Mouse (Mus musculus) heart, postnatal 0 days (tissue): Measurements from ENCODE around the gene Tubgcp6.

ENCODE experiments used
- CTCF ChIP-seq: IDR thresholded peaks from 2 replicates; pipeline ENCODE4 v1.5.1; 2016; ENCODE audit warnings: antibody characterized with exemption, control low read depth, low read depth
- EP300 ChIP-seq: IDR thresholded peaks from 2 replicates; pipeline ENCODE4 v1.6.1; 2016; ENCODE audit warnings: antibody characterized with exemption, low read depth

DNA sequence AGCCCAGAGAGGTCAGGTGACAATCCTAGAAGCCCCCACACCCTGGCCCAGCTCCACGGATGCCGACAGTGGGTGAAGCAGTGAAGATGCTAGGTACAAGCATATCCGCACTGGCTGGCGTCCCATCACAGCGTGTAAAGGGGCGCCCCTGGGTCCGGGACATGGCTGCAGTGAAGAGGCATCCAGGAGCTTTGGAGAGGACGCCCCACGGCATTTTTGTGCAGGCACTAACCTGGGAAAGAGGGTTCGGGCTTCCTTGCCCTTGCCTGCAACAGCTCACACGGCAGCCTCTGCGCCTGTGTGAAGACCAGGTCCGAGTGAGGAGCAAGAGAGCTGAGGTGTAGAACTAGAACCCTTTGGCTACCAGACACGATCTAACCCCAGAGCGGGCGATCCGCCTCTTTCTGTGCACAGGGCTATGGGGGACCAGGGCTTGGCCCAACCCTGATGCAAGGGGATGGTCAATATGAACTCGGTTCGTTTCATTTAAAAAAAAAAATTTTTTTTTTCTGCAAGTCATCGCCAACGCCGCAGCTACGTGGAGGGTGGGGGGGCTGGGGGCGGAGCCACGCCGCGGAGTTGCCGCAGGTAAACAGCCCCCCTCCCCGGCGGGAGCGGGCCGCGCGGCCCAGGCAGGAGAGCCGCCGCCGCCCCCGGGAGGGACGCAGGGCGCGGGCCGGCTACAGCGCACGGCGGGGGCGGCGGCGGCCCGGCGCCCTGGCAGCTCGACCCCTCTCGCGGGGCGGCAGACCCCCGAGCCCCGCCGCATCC, 63.6 kb downstream of the Tubgcp6 start, which contains the start of gene Panx2:
- no peak for TF ChIP-seq CTCF
- no peak for TF ChIP-seq EP300
